Mouse (Mus musculus): Measurements from ENCODE around the gene Tubal3.

- TF ChIP-seq CTCF (IDR thresholded peaks at IDR 0.05; ENCODE audit: low read depth) (no peak), EP300 (IDR thresholded peaks at IDR 0.05; ENCODE audit: low read depth) (no peak)
Observed at GRCm38 (mm10) chr13:3895397-3895980, 22.6 kb upstream of the Tubal3 start.

Data from heart, postnatal 0 days (tissue).